ENCODE assay signal across 13 mouse cellular contexts in the genomic region with DNA sequence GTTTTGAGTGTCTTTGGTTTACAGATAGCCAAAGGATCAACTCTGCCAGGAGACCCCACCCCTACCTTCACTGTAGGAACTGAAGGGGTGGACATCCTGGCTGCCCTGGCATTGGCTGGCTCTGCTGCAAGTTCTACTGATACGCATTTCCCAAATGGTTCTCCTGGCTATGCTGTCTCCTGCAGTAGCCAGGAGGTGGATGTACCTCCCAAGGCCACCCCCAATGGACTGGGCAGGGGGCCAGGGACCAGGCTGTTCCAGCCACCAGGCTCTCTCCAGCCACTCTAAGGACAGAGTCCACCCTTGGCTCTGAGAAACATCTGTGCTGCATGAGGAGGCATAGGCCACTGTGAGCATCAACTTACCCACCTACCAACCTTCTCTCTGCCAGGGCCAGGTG.
DNase-seq lines count a peak whose midpoint lies in the region; ATAC-seq lines count a peak whose summit lies in the region.
"Had no signal": no experiment of that assay in that cellular context is flagged by ENCODE, and none has a peak within 500 bp of the region (broad histone marks: within the 10 kb centered on the region; RNA-seq: fewer than 3 reads in every experiment).

No protein-coding gene starts in this region.

- no peak overlapping the region for H3K27ac ChIP-seq in forebrain, embryonic 12.5 days
- H3K27ac ChIP-seq: embryonic facial prominence, embryonic 13.5 days; forebrain, embryonic 15.5 days; left cerebral cortex, adult 2 months; liver, embryonic 14.5 days had no signal

- DNase-seq in cerebellum, postnatal 10 days, result peak; percentile 58 to 68
- DNase-seq in lung, postnatal 10 days, result peak; percentile 24
- DNase-seq in lung, postnatal 14 days, result no peak
- DNase-seq in kidney, adult 8-10 months, result peak; percentile 74 to 91
- DNase-seq in testis, postnatal 14 days (ENCODE audit: low spot score), result peak; percentile 76
- DNase-seq in frontal cortex, postnatal 25 days (ENCODE audit: low spot score in 2 of 2), result no peak
- DNase-seq: thymus, postnatal 14 days had no signal

- H3K4me1 ChIP-seq in forebrain, embryonic 12.5 days, result no peaks in the 10 kb centered on the region

- WGBS in forebrain, embryonic 12.5 days, result 95% methylated on average over 1 of the region's 1 CpGs

- H3K4me2 ChIP-seq in forebrain, embryonic 12.5 days, result no peak overlapping the region
- H3K4me2 ChIP-seq: embryonic facial prominence, embryonic 13.5 days; forebrain, embryonic 15.5 days had no signal

- H3K9ac ChIP-seq in forebrain, embryonic 12.5 days, result no peak overlapping the region
- H3K9ac ChIP-seq: embryonic facial prominence, embryonic 13.5 days; forebrain, embryonic 15.5 days; liver, embryonic 14.5 days had no signal

- no peaks in the 10 kb centered on the region for H3K9me3 ChIP-seq in forebrain, embryonic 12.5 days
- H3K9me3 ChIP-seq: forebrain, embryonic 15.5 days had no signal

- H3K27me3 ChIP-seq in forebrain, embryonic 12.5 days, result peaks cover 50% of the 10 kb centered on the region
- H3K27me3 ChIP-seq: embryonic facial prominence, embryonic 13.5 days had no signal

- no peaks in the 10 kb centered on the region for H3K36me3 ChIP-seq in forebrain, embryonic 12.5 days (replicated peaks)
- H3K36me3 ChIP-seq: embryonic facial prominence, embryonic 13.5 days; forebrain, embryonic 15.5 days had no signal

- ATAC-seq in cerebellum, adult (ENCODE audit: insufficient number of reproducible peaks, low FRiP score, low TSS enrichment), result no peak
- ATAC-seq in forebrain, embryonic 12.5 days (ENCODE audit: low FRiP score), result no peak
- ATAC-seq: forebrain, embryonic 15.5 days had no signal

- no peak overlapping the region for H3K4me3 ChIP-seq in forebrain, embryonic 12.5 days (replicated peaks)
- H3K4me3 ChIP-seq: embryonic facial prominence, embryonic 13.5 days; forebrain, embryonic 15.5 days; left cerebral cortex, adult 2 months had no signal

Comparison
In these comparisons a context has a peak if more than half of its experiments do, and no peak if none do; other contexts are left out.
1. DNase-seq: peak in cerebellum, postnatal 10 days (2 of 2), lung, postnatal 10 days (single experiment), kidney, adult 8-10 months (2 of 2) and testis, postnatal 14 days (single experiment); none in lung, postnatal 14 days (single experiment) and frontal cortex, postnatal 25 days (0 of 2).